14 mouse cellular contexts compared by ENCODE assay signal in genomic region chr19:47018330-47018729, GRCm38 (mm10). TPM values are rescaled to one million over a fixed set of nuclear protein-coding genes. Genes with fewer than 3 reads are reported as not detected.
DNase-seq lines count a peak whose midpoint lies in the region; ATAC-seq and TF ChIP-seq lines count a peak whose summit lies in the region.
"Had no signal": no experiment of that assay in that cellular context is flagged by ENCODE, and none has a peak within 500 bp of the region (broad histone marks: within the 10 kb centered on the region; RNA-seq: fewer than 3 reads in every experiment).

No protein-coding gene starts in this region.

- peaks cover 45% of the 10 kb centered on the region for H3K36me3 ChIP-seq in E14TG2a.4 (ENCODE audit: insufficient read depth, low read length)
- no peaks in the 10 kb centered on the region for H3K36me3 ChIP-seq in embryonic facial prominence, embryonic 12.5 days
- no peaks in the 10 kb centered on the region for H3K36me3 ChIP-seq in hindbrain, embryonic 11.5 days (ENCODE audit: control insufficient read depth, insufficient read depth, low read length)
- H3K36me3 ChIP-seq in midbrain, embryonic 14.5 days (ENCODE audit: control insufficient read depth, insufficient read depth, low read length) = peaks cover 25% of the 10 kb centered on the region
- H3K36me3 ChIP-seq: heart, embryonic 10.5 days; limb, embryonic 12.5 days had no signal

- H3K27me3 ChIP-seq in E14TG2a.4 (ENCODE audit: insufficient read depth, low read length) = peaks cover 23% of the 10 kb centered on the region
- peaks cover 49% of the 10 kb centered on the region for H3K27me3 ChIP-seq in embryonic facial prominence, embryonic 12.5 days
- peaks cover 27% of the 10 kb centered on the region for H3K27me3 ChIP-seq in hindbrain, embryonic 11.5 days (ENCODE audit: control insufficient read depth, insufficient read depth, low read length)
- H3K27me3 ChIP-seq in midbrain, embryonic 14.5 days (ENCODE audit: control insufficient read depth, insufficient read depth, low read length) = peaks cover 6% of the 10 kb centered on the region; the same call in 1 of the 2 replicates

- no peak for TF ChIP-seq CTCF in E14TG2a.4 (conservative IDR thresholded peaks at IDR 0.05; ENCODE audit: low read length)

- no peaks in the 10 kb centered on the region for H3K9me3 ChIP-seq in E14TG2a.4 (ENCODE audit: low read length)
- H3K9me3 ChIP-seq in embryonic facial prominence, embryonic 12.5 days = no peaks in the 10 kb centered on the region
- no peaks in the 10 kb centered on the region for H3K9me3 ChIP-seq in hindbrain, embryonic 11.5 days (ENCODE audit: control insufficient read depth, low read length)
- H3K9me3 ChIP-seq in midbrain, embryonic 14.5 days (ENCODE audit: control insufficient read depth, low read length) = no peaks in the 10 kb centered on the region
- H3K9me3 ChIP-seq: heart, embryonic 10.5 days; limb, embryonic 12.5 days had no signal

- H3K4me1 ChIP-seq in E14TG2a.4 (replicated peaks; ENCODE audit: low read depth, low read length) = peaks cover 83% of the 10 kb centered on the region
- peaks cover 19% of the 10 kb centered on the region for H3K4me1 ChIP-seq in embryonic facial prominence, embryonic 12.5 days
- no peaks in the 10 kb centered on the region; the same call in 1 of the 2 replicates for H3K4me1 ChIP-seq in hindbrain, embryonic 11.5 days (replicated peaks; ENCODE audit: control insufficient read depth, insufficient read depth, low read length)
- H3K4me1 ChIP-seq in midbrain, embryonic 14.5 days (ENCODE audit: control insufficient read depth, insufficient read depth, low read length) = peaks cover 14% of the 10 kb centered on the region; the same call in 1 of the 2 replicates

- no peak for ATAC-seq in embryonic facial prominence, embryonic 12.5 days (ENCODE audit: insufficient number of reproducible peaks, insufficient read depth, low FRiP score, low TSS enrichment)
- ATAC-seq in hindbrain, embryonic 11.5 days (ENCODE audit: low FRiP score) = no peak
- no peak for ATAC-seq in midbrain, embryonic 14.5 days (ENCODE audit: low FRiP score, low TSS enrichment)

- H3K4me3 ChIP-seq in E14TG2a.4 (replicated peaks; ENCODE audit: low read length) = peak overlapping the region; percentile 94
- no peak overlapping the region for H3K4me3 ChIP-seq in embryonic facial prominence, embryonic 12.5 days
- H3K4me3 ChIP-seq in hindbrain, embryonic 11.5 days (ENCODE audit: low read depth, low read length) = peak overlapping the region; percentile 70
- H3K4me3 ChIP-seq in midbrain, embryonic 14.5 days (replicated peaks; ENCODE audit: low read depth, low read length) = peak overlapping the region; percentile 80
- H3K4me3 ChIP-seq: heart, embryonic 10.5 days; limb, embryonic 12.5 days had no signal

- intact Hi-C loops in gastrocnemius, postnatal 36 days (cut with DNase I) = no loop called here

- no peak overlapping the region for H3K9ac ChIP-seq in embryonic facial prominence, embryonic 12.5 days
- H3K9ac ChIP-seq in hindbrain, embryonic 11.5 days (ENCODE audit: low read depth, low read length) = peak overlapping the region; percentile 75; the same call in 1 of the 2 replicates
- peak overlapping the region; percentile 88 for H3K9ac ChIP-seq in midbrain, embryonic 14.5 days (replicated peaks; ENCODE audit: low read length)
- H3K9ac ChIP-seq: limb, embryonic 12.5 days had no signal

- 0 out of 2 replicates have a peak overlapping the region, but pooled peaks have one; percentile 16 for H3K4me2 ChIP-seq in embryonic facial prominence, embryonic 12.5 days (replicated peaks)
- H3K4me2 ChIP-seq in hindbrain, embryonic 11.5 days (replicated peaks; ENCODE audit: low read depth, low read length) = peak overlapping the region; percentile 35
- H3K4me2 ChIP-seq in midbrain, embryonic 14.5 days (ENCODE audit: low read length) = peak overlapping the region; percentile 60
- H3K4me2 ChIP-seq: limb, embryonic 12.5 days had no signal

- 33% methylated on average over 2 of the region's 2 CpGs for WGBS in embryonic facial prominence, embryonic 12.5 days
- WGBS in hindbrain, embryonic 11.5 days = 26% methylated on average over 2 of the region's 2 CpGs
- 11% methylated on average over 2 of the region's 2 CpGs for WGBS in midbrain, embryonic 14.5 days

- H3K27ac ChIP-seq in embryonic facial prominence, embryonic 12.5 days = no peak overlapping the region
- H3K27ac ChIP-seq in hindbrain, embryonic 11.5 days (ENCODE audit: low read depth, low read length) = peak overlapping the region; percentile 83
- peak overlapping the region; percentile 75 for H3K27ac ChIP-seq in midbrain, embryonic 14.5 days (replicated peaks; ENCODE audit: low read depth, low read length)
- H3K27ac ChIP-seq: heart, embryonic 10.5 days; limb, embryonic 12.5 days had no signal

- DNase-seq in hindbrain, embryonic 11.5 days (ENCODE audit: low spot score) = peak; percentile 37
- peak; percentile 39 for DNase-seq in midbrain, embryonic 14.5 days
- DNase-seq in kidney, adult 8-10 months = no peak
- DNase-seq in adrenal gland, adult 18-20 months (ENCODE audit: low spot score in 2 of 2) = no peak
- DNase-seq in gastrocnemius, postnatal 36 days = no peak
- no peak for DNase-seq in Muller cell, postnatal 12 days (ENCODE audit: inconsistent ontology term)
- DNase-seq: B cell, adult 2 months had no signal

RNA-seq across cellular contexts. Expression of gene Nt5c2, which starts 3.4 kb away (rescaled TPM):
- 75.2 and 76.1 TPM in 2 replicates for polyA plus RNA-seq in embryonic facial prominence, embryonic 12.5 days (2016; fragmentation: Nextera tagmentation; extraction: Ambion mirVana)
- polyA plus RNA-seq in hindbrain, embryonic 11.5 days (2014; fragmentation: Nextera tagmentation; extraction: Ambion mirVana) = 81.5 and 90.6 TPM in 2 replicates
- polyA plus RNA-seq in midbrain, embryonic 14.5 days (2014; fragmentation: Nextera tagmentation; extraction: Ambion mirVana) = 89.9 and 91.1 TPM in 2 replicates
- total RNA-seq in adrenal gland, adult 18-20 months (2021) = 10 to 100 TPM; 57.5 to 68.4 TPM
- 10 to 100 TPM in 1 of 2 experiments, 1 to 10 TPM in 1; 6.3 to 10.2 TPM for total RNA-seq in gastrocnemius, postnatal 36 days (2021)

RNA-seq across cellular contexts. Expression of gene Ina, which starts 3.8 kb away (rescaled TPM):
- polyA plus RNA-seq in embryonic facial prominence, embryonic 12.5 days (2016; fragmentation: Nextera tagmentation; extraction: Ambion mirVana) = 39.4 and 50.5 TPM in 2 replicates
- polyA plus RNA-seq in hindbrain, embryonic 11.5 days (2014; fragmentation: Nextera tagmentation; extraction: Ambion mirVana) = 266 and 290 TPM in 2 replicates
- 605 and 611 TPM in 2 replicates for polyA plus RNA-seq in midbrain, embryonic 14.5 days (2014; fragmentation: Nextera tagmentation; extraction: Ambion mirVana)
- total RNA-seq in adrenal gland, adult 18-20 months (2021) = 1 to 10 TPM; 7.8 to 8.6 TPM
- total RNA-seq in gastrocnemius, postnatal 36 days (2021) = not detected
- total RNA-seq: gastrocnemius, adult 8-10 months; hematopoietic stem cell, adult 5-6 weeks; megakaryocyte, adult 5-6 weeks had no signal

RNA-seq across cellular contexts. Expression of gene Pcgf6, which starts 32.4 kb away (rescaled TPM):
- 31.5 and 31.7 TPM in 2 replicates for polyA plus RNA-seq in embryonic facial prominence, embryonic 12.5 days (2016; fragmentation: Nextera tagmentation; extraction: Ambion mirVana)
- polyA plus RNA-seq in hindbrain, embryonic 11.5 days (2014; fragmentation: Nextera tagmentation; extraction: Ambion mirVana) = 31.6 and 32.2 TPM in 2 replicates
- 32.2 and 33.6 TPM in 2 replicates for polyA plus RNA-seq in midbrain, embryonic 14.5 days (2014; fragmentation: Nextera tagmentation; extraction: Ambion mirVana)
- total RNA-seq in adrenal gland, adult 18-20 months (2021) = 10 to 100 TPM in 1 of 2 experiments, 1 to 10 TPM in 1; 7.4 to 10.8 TPM
- total RNA-seq in gastrocnemius, postnatal 36 days (2021) = 1 to 10 TPM; 3.4 to 4.1 TPM

RNA-seq across cellular contexts. Expression of gene Taf5, which starts 49.2 kb away (rescaled TPM):
- 11.9 and 12.4 TPM in 2 replicates for polyA plus RNA-seq in embryonic facial prominence, embryonic 12.5 days (2016; fragmentation: Nextera tagmentation; extraction: Ambion mirVana)
- polyA plus RNA-seq in hindbrain, embryonic 11.5 days (2014; fragmentation: Nextera tagmentation; extraction: Ambion mirVana) = 10.8 and 11.8 TPM in 2 replicates
- polyA plus RNA-seq in midbrain, embryonic 14.5 days (2014; fragmentation: Nextera tagmentation; extraction: Ambion mirVana) = 8.8 and 10.5 TPM in 2 replicates
- 1 to 10 TPM; 3.8 to 4.3 TPM for total RNA-seq in adrenal gland, adult 18-20 months (2021)
- total RNA-seq in gastrocnemius, postnatal 36 days (2021) = 1 to 10 TPM; 2.1 to 2.8 TPM

Comparison
In these comparisons a context has a peak if more than half of its experiments do, and no peak if none do; other contexts are left out.
1. DNase-seq: peak in hindbrain, embryonic 11.5 days (single experiment) and midbrain, embryonic 14.5 days (single experiment); none in kidney, adult 8-10 months (0 of 2), adrenal gland, adult 18-20 months (0 of 2), gastrocnemius, postnatal 36 days (0 of 2) and Muller cell, postnatal 12 days (single experiment).
2. Peak in every context shown above with its lines, with median percentiles within 50 percentile points of each other: H3K4me2 ChIP-seq.